Mouse (Mus musculus): ENCODE measurements around the gene Cnot6l.
A peak's percentile ranks its signal among the peaks of the same experiment; 100 is the strongest.

Gene Cnot6l

DNA sequence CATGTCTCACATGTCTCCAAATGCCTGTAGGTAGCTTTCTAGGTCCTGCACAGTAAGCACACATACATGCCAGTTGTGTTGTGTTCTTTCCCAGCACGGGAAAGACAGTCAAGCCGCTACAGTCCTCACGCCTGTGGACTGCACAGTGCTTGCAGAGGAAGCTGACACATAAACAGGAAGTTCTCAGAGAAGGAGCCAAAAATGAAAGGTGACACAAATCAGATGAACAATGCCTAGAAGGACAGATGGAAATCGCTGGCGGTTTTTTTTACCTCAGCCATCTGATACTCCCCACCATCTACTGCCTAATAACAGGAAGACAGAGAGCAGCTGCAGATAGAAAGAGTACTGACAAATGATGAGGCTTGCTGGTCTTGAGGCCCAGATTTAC, at the start of gene Cnot6l:
TSS of gene Cnot6l (minus strand) at position 151 of the 391 bp plus-strand sequence.
- peak; percentile 70 for DNase-seq

DNA sequence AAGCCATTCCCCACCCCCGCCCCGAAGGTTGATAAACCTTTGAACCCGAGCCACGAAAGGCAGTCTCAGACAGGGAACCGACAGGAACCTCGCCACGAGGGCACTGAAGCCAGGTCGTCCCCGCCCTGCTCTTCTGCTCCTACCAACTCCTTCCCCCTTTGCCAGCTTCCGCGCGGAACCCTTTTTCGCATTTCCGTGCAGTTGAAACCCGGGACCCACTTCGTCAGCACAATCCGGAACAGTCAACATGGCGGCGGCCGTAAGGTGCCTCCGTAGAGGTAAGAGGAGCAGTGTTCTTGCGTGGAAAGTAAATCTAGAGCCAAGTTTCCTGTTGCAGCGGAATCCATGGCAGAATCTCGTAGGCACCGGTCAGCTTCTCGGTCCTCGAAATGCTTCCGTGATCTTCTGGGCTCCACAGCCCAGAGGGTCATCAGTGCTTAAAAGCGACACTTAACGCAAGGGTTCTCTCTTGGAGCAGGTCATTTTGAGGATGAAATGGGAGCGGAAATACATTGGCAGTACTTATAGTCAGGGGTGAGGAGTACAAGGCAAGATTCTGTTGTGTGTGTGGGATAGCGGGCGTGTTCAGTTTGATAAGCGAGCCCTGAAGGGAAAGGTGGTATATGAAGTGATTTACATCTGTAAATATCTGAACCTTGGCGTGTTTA, 46.1 kb upstream of the Cnot6l start:
- peak; percentile 92 for DNase-seq

DNA sequence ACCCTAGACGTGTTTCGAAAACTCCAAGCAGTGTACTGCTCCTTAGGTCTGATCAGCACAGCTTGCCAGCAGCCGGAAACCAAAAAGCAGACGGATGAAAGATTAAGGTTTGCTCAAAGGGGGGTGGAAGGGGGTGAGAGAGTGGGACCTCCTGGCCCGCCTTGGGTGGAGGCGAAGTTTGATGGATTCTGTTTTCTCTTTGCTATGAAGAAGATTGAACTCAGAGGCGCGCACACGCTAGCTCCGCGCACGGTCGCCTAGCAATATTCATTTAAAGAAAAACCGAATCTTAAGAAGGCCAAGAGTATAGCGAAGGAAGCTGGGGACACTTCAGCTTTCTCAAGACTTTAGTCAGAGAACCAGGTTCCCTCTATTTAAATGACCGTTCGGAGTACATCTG, 45.5 kb upstream of the Cnot6l start, which contains the start of gene Mrpl1:
TSS of gene Mrpl1 (plus strand) at position 35 of the 400 bp plus-strand sequence.
- DNase-seq, result peak; percentile 68

DNA sequence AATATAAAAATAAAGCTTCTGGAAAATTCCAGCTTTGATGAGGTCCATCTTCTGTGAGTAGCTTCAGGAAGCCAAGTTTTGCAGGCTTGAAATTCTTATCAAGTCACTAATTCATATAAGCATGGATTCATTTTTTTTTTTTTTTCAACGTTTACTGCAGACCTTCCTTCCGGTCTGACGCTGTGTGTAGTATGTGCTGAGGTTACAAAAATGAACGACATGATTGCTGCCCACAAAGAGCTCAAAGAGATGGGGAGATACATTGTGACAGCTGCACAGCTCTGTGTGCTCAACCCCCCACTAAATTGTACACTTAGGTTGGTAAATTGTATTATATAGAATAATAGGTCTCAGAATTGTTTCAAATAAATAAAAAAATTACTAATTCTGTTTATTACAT, 44.6 kb upstream of the Cnot6l start:
- peak; percentile 38 for DNase-seq

DNA sequence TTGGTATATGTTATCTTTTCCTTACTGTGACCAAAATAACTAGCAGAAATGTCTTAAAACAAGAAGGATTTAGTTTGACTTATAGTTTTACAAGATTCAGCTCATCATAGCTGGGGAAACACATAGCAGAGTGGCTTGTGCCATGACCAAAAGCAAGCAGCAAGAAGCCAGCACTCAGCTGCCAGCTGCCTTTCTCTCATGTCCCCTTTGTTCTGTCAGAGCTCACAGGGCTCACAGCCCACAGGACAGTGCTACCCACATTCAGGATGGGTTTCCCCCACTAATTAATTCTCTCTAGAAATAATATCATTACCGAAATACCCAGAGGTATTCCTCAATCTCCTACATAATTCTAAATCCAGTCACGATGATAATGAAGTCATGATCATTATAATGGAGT, 43.6 kb upstream of the Cnot6l start:
- DNase-seq, result peak; percentile 27

DNA sequence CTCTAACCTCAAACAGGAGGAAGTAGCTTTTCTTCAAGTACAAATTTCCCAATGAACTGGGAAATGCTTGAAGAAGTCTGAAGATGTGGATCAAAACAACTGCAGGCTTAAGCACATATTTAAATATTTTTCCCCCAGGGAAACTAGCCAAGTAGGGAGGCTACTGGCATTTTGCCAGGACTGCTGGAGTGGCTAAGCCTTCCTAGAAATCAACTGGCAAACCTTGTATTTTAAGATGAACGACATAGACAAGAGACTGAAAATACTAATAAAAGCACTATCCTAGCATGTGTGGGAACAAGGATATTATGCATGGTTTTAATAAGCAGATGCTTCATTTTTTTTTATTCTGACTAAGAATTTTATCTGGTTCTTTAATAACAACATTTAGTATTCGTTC, 42.9 kb upstream of the Cnot6l start:
- no peak for DNase-seq

DNA sequence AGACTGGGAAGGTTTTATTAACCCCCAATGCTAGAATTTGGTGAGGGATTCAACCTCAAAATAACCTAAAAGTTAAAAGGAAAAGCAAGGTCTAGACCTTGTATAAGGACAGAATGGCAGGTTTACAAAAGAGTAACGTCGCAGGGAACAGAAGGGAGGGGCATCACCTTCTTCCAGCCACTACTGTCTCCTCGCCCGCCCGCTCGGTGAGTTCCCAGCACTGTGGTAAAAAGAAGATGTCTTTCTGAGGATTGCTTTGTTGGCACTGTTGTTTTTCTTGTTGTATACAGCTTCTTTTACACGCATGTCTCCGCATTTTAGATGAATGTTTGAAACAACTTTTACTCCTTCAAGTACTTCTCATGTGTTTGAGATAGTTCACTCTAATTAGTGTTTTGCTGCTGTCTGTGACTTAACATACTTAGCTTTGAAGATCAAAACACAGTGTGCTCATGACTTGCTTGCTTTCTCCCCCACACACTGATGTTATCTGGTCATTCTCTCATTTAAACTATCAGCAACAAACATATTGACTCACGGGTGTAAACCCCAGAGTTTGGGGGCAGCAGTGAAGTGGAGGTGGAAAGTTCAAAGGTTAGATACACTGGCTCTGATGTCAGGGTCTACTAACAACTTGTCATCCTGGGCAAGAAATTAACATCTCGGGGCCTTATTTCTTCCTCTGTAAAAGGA, 37.6 kb upstream of the Cnot6l start:
- peak; percentile 23 for DNase-seq

DNA sequence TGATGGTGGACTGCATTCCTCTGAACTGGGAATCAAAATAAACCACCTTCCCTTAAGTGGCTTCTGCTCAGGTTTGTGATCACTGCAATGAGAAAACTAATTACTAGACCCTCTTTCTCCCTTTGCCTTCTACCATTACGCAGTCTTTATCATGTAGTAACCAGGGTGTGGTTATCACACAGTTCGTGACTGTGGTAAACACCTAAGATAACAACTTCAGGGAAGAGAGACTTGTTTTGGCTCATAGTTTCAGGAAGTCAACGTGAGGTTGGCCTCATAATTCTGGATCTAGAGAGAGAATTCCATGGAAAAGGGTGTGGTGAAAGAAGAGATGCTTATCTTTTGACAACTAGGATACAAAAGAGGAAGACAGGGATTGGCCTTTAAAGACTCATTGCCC, 36.3 kb upstream of the Cnot6l start:
- no peak for DNase-seq

DNA sequence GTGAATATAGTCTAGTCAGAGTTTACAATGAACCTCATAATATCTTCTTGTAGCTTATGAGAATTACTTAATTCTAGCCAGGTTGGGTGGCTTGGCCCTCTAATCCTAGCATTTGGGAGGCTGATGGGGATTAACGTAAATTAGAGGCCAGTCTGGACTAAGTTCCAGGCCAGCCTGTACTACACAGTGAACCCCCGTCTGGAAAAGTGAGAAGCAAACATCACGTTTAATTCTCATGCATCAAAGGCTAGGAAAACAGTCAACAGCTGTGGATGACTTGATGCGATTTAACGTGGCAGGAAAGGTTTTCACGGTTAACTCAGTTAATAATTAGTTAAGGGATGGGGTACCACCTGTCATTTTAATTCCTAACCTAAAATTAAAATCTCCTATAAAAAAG, 34.3 kb upstream of the Cnot6l start:
- no peak for DNase-seq

DNA sequence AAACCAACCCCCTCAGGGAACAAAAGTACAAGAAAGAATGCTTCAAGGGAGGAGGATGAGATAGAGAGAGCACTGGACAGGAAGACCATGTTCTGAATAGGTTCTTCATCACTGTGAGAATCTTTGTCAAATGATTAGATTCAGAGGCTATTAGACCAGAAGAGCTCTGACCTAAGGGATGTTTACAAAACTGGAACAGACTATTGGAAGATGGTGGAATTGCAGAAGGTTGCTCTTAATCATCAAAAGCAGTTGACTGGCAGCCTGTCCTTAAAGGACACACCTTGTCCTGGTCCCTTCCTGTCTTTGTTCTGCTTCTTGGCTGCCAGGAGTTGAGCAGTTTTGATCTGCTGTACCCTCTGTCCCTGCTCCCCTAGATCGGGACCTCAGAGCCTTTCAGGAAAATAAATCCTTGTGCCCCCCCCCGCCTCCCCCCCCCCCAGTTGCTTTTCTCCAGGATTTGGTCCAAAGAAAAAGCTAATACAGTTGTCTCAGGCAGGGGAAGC, 32.6 kb upstream of the Cnot6l start:
- DNase-seq, result no peak

DNA sequence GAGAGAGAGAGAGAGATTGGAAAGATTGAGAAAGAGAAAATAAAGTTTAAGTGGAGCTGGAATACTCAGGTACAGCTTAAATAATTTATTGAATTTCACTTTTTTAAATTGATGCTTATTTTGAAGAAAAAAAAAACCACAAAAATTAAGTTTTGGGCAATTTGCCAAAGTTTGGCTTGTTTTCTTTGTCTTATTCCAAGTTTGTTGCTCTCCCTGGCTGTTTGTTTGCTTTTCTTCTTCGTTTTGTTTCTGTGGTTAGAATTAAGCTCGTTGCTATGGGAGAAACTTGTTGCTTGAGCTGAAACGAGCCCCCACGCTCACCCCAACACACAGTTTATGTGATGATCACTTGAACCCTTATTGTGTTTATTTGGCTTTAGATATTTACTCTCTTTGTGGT, 27.3 kb upstream of the Cnot6l start:
- no peak for DNase-seq

DNA sequence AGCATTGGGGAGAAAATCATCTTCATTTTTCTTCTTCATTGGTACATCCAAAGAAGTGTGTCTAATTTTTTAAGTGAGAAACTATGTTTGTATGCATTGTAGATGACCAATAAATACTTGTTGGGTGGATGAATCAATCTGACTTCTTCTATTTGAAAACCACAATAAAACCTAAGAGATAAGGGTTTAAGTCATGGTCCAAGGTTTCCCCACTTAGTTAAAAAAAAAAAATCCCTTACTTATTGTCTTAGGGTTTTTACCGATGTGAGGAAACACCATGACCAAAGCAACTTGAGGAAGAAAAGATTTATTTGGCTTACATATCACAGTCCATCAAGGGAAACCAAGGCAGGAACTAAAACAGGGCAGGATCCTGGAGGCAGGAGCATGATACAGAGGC, 25.8 kb upstream of the Cnot6l start:
- no peak for DNase-seq

DNA sequence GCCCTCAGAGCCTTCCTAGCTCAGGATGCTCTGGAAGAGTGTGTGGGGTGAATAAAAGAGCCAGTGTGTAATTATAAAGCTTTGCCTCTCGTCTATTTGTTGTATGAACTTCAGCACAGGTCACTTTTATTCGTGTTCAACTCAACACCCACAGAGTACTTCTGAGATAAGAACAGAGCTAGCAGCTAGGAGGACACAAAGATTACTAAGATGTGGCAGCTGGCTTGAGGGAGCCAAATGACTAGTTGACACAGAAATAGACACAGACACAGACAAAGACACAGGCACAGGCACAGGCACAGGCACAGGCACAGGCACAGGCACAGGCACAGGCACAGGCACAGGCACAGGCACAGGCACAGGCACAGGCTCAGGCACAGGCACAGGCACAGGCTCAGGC, 20.0 kb upstream of the Cnot6l start:
- no peak for DNase-seq

DNA sequence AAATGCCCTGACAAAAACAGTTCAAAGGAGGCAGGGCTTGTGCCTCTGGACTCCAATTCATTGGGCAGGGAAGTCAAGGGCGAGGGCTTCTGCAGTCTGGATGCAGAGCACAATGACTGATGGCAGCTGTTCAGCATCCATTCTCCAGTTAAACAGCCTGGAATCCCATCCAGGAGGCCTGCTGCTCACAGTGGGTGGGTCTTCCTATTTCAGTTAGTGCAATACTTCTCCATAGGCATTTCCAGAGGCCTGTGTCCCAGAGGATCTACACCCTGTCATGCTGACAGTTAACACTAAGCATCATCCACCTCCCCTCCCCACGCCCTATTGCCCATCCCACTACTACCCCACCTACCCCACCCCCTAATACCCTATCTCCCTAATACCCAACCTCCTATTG, 19.2 kb upstream of the Cnot6l start:
- DNase-seq, result no peak

DNA sequence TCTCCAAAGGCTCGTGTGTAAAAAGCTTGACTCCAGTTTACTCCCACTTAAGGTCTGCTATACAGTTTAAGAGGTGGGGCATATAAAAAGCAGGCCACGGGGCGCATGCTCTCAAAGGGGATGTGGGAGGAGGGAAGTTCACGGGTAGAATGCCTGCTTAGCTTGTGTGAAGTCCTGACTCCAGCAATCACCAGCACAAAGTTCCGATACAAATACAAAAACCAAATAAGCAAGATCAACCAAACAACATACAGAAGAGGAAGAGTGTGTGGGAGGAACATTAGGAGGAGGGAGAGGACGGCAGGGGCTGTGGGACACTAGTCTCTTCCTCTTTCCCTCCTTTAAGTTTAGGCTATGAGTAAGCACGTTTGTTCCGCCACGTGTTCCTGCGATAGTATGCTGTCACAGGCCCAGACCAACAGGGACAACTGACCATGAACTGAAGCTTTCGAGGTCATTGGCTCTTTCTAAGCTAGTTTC, 12.9 kb upstream of the Cnot6l start:
- peak; percentile 26 for DNase-seq

DNA sequence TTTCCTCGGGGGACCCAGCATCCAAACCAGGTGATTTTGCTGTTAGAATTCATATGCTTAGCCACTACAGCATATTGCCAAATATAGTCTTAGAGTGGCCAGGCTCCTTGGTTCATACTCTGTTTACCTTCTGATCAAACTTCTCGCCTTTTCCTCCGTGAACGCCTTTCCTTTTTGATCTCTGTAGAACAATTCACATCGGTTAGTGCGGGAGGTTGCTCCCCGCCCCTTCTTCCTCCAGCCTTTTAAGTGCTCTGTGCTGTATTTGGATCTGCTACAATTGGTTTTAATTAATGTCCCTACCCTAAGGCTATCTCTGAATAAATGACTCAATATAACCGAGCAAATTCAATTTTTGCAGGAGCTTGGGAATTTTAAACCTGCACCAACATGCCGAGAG, 12.2 kb upstream of the Cnot6l start:
- no peak for DNase-seq

DNA sequence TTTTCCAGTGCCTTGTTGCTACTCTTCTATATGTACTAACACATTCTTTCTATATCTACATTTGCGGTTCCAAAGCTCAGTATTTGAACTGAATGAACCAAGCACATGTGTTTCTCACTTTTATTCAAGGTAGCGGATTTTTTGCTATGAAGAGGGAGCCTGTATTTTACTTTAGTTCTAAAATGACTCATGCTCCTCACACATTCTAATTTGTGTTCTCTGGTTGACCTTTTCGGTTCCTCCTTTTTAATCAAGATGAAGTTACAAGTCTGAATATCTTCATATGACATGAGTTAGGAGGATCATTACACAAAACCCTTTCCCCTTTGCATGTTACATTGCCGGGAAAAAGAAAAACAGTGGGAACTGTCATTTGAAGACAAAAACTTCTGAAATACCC, 7.8 kb upstream of the Cnot6l start:
- no peak for DNase-seq

DNA sequence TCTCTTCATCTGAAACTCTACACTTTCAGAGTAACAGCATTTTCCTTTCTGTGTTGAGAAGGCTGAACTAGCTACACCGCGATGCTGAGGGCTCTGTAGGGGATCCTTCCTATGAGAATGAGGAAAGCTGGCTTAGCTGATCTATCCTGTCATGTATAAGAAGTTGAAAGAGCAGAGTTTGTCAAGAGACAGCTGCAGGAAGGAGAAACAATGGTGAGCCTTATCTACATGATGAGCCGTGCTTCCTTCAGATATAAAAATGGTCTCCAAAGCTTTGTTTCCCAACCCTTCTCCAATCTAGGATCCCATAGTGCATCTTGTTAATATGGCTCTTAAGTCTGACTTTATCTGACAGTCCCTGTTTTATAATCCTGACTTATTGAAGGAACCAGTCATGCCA, 6.5 kb upstream of the Cnot6l start:
- no peak for DNase-seq

DNA sequence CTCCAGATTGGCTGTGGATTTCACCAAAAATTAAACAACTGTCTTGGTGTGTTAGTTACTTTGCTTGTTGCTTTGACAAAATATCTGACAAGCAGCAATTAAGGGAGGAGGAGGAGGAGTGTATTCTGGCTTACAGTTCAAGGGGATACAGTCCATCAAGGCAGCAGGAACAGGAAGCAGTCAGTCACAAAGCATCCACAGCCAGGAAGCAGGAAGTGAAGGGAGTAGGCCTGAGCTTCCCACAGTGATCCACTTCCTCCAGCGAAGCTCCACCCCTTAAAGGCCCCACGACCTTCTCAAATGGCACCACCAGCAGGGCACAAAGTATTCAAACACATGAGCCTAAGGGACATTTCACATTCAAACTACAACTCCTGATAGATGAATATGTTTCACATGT, 2.8 kb upstream of the Cnot6l start:
- DNase-seq, result no peak

DNA sequence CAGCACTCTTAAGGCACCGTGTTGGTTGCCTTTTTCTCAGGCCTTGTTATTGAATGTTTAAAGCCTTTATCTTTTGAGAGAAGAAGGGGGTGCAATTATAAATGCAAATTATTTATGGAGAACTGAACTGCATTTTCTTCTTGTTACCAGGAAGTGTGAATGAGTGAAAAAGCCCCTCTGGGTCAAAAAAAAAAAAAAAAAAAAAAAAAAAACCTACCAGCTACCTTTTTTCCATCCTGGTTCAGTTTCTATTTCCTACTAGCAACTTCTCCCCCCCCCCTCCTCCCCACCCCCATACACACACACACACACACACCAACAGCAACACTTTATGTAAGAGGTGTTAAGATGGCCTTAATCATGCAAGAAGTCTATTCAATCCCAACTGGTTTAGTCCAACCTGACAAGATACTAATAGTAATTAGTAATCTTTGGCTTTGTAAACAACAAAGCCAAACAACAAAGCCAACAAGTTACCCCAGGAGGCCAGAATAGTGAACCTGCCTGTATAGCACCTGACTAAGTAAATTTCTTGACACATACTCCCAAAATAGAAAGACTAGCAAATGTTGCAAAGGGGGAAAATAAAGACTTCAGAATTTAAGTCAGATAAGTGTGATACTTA, 463 bp downstream of the Cnot6l start:
- DNase-seq, result no peak

DNA sequence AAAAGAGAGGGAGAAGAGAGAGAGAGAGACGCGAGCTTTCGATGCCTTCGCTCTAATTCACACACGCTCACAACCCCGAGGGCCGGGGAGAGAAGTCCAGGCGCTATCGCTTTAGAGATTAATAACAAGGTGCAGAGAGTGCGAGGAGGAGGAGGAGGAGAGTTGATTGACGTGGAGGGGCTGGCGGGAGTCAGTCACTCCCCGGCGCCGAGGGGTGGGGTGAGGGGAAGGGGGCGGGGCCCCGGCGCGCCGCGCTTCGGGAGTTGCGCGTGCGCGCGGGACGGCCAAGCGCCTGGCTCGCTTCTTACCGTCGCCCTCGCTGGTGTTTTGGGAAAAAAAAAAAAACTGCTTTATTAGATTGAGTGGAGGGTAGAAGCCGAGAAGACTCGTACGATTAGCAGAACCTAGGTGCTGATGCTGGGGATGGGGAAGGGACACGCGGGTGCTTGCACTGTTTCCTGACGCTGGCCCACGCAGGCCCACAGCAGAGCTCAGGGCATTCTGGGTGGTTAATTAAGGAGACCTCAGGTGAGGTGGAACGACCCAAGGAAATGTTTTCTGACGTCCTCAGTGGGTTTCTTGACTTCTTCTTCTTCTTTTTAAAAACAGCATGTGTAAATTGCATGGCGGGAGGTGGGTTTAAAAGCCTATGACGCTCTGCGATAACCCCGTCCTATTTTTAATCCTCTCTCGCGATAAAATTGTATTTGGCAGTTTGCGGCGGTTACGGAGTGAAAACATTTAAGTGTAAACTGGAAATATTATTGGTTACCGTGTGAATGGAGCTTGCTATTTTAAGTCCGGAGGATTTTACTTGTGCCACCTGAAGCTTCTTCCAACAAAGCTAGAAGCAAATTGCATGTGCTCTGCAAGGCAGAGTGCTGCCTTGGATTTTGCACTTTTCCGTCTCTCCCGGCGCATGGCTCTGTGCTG, 1.3 kb downstream of the Cnot6l start:
- peak; percentile 90 for DNase-seq

DNA sequence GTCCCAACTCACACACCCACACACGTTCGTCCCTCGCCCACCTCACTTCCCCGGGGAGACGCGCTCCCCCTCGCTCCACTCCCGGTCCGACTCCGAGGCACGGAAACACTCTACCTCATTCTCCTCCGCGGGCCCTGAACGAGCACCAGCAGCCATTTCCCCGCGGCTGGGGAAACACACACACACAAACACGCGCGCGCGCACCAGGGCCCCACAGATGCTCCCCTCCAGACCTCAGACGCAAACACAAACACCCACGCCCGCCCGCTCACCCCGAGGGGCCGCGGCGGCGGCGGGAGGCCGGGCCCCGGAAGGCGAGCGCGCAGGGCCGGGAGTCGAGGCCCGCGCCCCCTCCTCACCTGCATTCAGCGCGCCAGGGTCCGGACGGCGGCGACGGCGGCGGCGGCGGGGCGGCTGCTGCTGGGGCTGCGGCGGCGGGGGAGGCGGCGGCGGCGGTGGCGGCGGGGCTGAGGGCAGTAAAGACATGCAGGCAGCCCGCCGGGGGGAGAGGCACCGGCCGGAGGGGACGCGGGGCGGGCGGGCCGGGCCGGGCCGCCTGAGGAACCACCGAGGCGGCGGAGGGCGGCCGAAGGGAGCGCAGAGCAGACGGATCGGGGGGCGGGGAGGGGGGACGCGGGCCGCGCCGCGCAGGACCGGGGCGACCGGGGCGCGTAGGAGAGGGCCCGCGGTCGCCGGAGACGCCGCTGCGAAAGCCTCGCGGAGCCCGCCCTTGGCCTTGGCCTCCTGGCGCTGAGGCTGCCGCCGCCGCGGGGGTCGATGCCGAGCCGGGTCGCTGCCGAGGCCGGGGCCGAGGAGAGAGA, 2.2 kb downstream of the Cnot6l start:
- DNase-seq, result peak; percentile 83
